Mouse (Mus musculus) midbrain, embryonic 16.5 days (tissue): ENCODE data around the gene Plppr3. TPM values are rescaled to one million over a fixed set of nuclear protein-coding genes. Genes with fewer than 3 reads are reported as not detected.

Source experiments
- ATAC-seq: fragments of 200-750 bp; cut with Nextera tagmentation; 2 replicates; pipeline ENCODE4 v1.8.0; 2017; ENCODE audit warnings: moderate TSS enrichment
- H3K27ac ChIP-seq: fragments of 300-500 bp; sonication (generic); 2 replicates; pipeline ENCODE4 v1.5.1; 2014; ENCODE audit warnings: mild to moderate bottlenecking, low read length, mixed read lengths
- H3K27me3 ChIP-seq: fragments of 300-500 bp; sonication (generic); 2 replicates; pipeline ENCODE4 v1.6.1; 2014; ENCODE audit warnings: low read depth, low read length, mixed read lengths; ENCODE audit not compliant: control insufficient read depth, insufficient read depth
- H3K36me3 ChIP-seq: fragments of 300-500 bp; sonication (generic); 2 replicates; pipeline ENCODE4 v1.6.1; 2014; ENCODE audit warnings: mild to moderate bottlenecking, low read length, moderate library complexity, mixed read lengths; ENCODE audit not compliant: control insufficient read depth, insufficient read depth
- H3K4me1 ChIP-seq: fragments of 300-500 bp; sonication (generic); 2 replicates; pipeline ENCODE4 v1.6.1; 2014; ENCODE audit warnings: mild to moderate bottlenecking, low read length, mixed read lengths; ENCODE audit not compliant: control insufficient read depth, insufficient read depth
- H3K4me2 ChIP-seq: fragments of 300-500 bp; sonication (generic); 2 replicates; pipeline ENCODE4 v1.6.1; 2014; ENCODE audit warnings: mild to moderate bottlenecking, low read length, mixed read lengths
- H3K4me3 ChIP-seq: fragments of 300-500 bp; sonication (generic); 2 replicates; pipeline ENCODE4 v1.5.1; 2014; ENCODE audit warnings: low read depth, mild to moderate bottlenecking, low read length, moderate library complexity, mixed read lengths
- H3K9ac ChIP-seq: fragments of 300-500 bp; sonication (generic); 2 replicates; pipeline ENCODE4 v1.6.1; 2014; ENCODE audit warnings: low read depth, low read length, mixed read lengths
- H3K9me3 ChIP-seq: fragments of 300-500 bp; sonication (generic); replicated peaks from 2 replicates; pipeline ENCODE4 v1.6.1; 2014; ENCODE audit warnings: mild to moderate bottlenecking, low read length, mixed read lengths; ENCODE audit not compliant: control insufficient read depth, poor library complexity, severe bottlenecking
- WGBS: fragments of 180-500 bp; shearing (Covaris S2); extraction: QIAGEN DNeasy Blood & Tissue Kit; methylation state at CpG from one replicate; pipeline ENCODE4 v1.1.7; 2014; 5-methylcytosine and 5-hydroxymethylcytosine counted together
- polyA plus RNA-seq: library from polyadenylated mRNA; unstranded; fragments of >200 nt; fragmentation: Nextera tagmentation; extraction: Ambion mirVana; gene quantifications from 2 replicates; pipeline ENCODE4 v1.2.1, GENCODE M21; 2015

Plppr3 gene
- polyA plus RNA-seq, 1 experiment from 2014 or later: 471 TPM

- H3K4me1 ChIP-seq: peaks cover 11% of the 10 kb centered on the region
- H3K27ac ChIP-seq: peak overlapping the region; percentile 40; the same call in 1 of the 2 replicates
- 1% methylated on average over 24 of the region's 24 CpGs for WGBS
- H3K36me3 ChIP-seq: no peaks in the 10 kb centered on the region
- H3K27me3 ChIP-seq: no peaks in the 10 kb centered on the region
- H3K9me3 ChIP-seq: no peaks in the 10 kb centered on the region
- peak overlapping the region; percentile 49 for H3K9ac ChIP-seq
- ATAC-seq: peak; percentile 80
- H3K4me2 ChIP-seq: peak overlapping the region; percentile 67
- peak overlapping the region; percentile 33 for H3K4me3 ChIP-seq
These were observed 33.5 kb downstream of the Plppr3 start for GRCm38 (mm10) chr10:79840644-79841551.

GRCm38 (mm10) chr10:79840091-79840490, 34.3 kb downstream of the Plppr3 start:
- ATAC-seq: no peak
- no peaks in the 10 kb centered on the region for H3K27me3 ChIP-seq
- peaks cover 11% of the 10 kb centered on the region for H3K4me1 ChIP-seq

GRCm38 (mm10) chr10:79838151-79838550, 36.3 kb downstream of the Plppr3 start:
- Histone ChIP-seq H3K27me3 (no peaks in the 10 kb centered on the region), H3K9ac (no peak overlapping the region), H3K27ac (no peak overlapping the region), H3K4me3 (no peak overlapping the region), H3K36me3 (no peaks in the 10 kb centered on the region), H3K4me2 (no peak overlapping the region), H3K9me3 (no peaks in the 10 kb centered on the region), H3K4me1 (peaks cover 11% of the 10 kb centered on the region)
- WGBS: 76% methylated on average over 2 of the region's 2 CpGs
- no peak for ATAC-seq

More at GRCm38 (mm10) chr10:79840091-79840490, 34.3 kb downstream of the Plppr3 start:
- Histone ChIP-seq H3K9ac (no peak overlapping the region), H3K4me3 (no peak overlapping the region), H3K27ac (0 out of 2 replicates have a peak overlapping the region, but pooled peaks have one; percentile 40), H3K4me2 (no peak overlapping the region; the same call in 1 of the 2 replicates), H3K36me3 (no peaks in the 10 kb centered on the region), H3K9me3 (no peaks in the 10 kb centered on the region)
- WGBS: 95% methylated on average over 3 of the region's 3 CpGs

GRCm38 (mm10) chr10:79836918-79837317, 37.5 kb downstream of the Plppr3 start:
- ATAC-seq: no peak
- Histone ChIP-seq H3K36me3 (no peaks in the 10 kb centered on the region), H3K4me2 (no peak overlapping the region), H3K9me3 (no peaks in the 10 kb centered on the region), H3K27me3 (no peaks in the 10 kb centered on the region), H3K4me1 (peaks cover 11% of the 10 kb centered on the region), H3K9ac (no peak overlapping the region), H3K4me3 (no peak overlapping the region), H3K27ac (no peak overlapping the region)
- WGBS: 94% methylated on average over 3 of the region's 3 CpGs

- 25% methylated on average over 9 of the region's 9 CpGs for WGBS
- H3K4me2 ChIP-seq: no peak overlapping the region
- H3K9ac ChIP-seq: no peak overlapping the region
- H3K36me3 ChIP-seq: no peaks in the 10 kb centered on the region
- no peaks in the 10 kb centered on the region for H3K27me3 ChIP-seq
- H3K27ac ChIP-seq: no peak overlapping the region
- no peaks in the 10 kb centered on the region for H3K9me3 ChIP-seq
- peak; percentile 58 for ATAC-seq
- H3K4me3 ChIP-seq: no peak overlapping the region
- H3K4me1 ChIP-seq: no peaks in the 10 kb centered on the region
These were observed 39.5 kb downstream of the Plppr3 start for GRCm38 (mm10) chr10:79834769-79835398.

- 76% methylated on average over 9 of the region's 9 CpGs for WGBS
- Histone ChIP-seq H3K4me2 (no peak overlapping the region), H3K9me3 (no peaks in the 10 kb centered on the region), H3K4me1 (no peaks in the 10 kb centered on the region), H3K27me3 (no peaks in the 10 kb centered on the region), H3K4me3 (no peak overlapping the region), H3K27ac (no peak overlapping the region), H3K36me3 (no peaks in the 10 kb centered on the region), H3K9ac (no peak overlapping the region)
- ATAC-seq: no peak
These were observed 41.6 kb downstream of the Plppr3 start for GRCm38 (mm10) chr10:79832786-79833181.

- Histone ChIP-seq H3K9me3 (0 out of 2 replicates have a peak, but pooled peaks cover 2% of the 10 kb centered on the region), H3K9ac (no peak overlapping the region), H3K4me2 (no peak overlapping the region), H3K27me3 (no peaks in the 10 kb centered on the region), H3K4me3 (no peak overlapping the region), H3K27ac (no peak overlapping the region), H3K4me1 (no peaks in the 10 kb centered on the region), H3K36me3 (no peaks in the 10 kb centered on the region)
- WGBS: 76% methylated on average over 7 of the region's 7 CpGs
- ATAC-seq: no peak
These were observed 42.2 kb downstream of the Plppr3 start for GRCm38 (mm10) chr10:79832026-79832785.

GRCm38 (mm10) chr10:79831583-79831982, 42.9 kb downstream of the Plppr3 start:
- H3K9ac ChIP-seq: no peak overlapping the region
- ATAC-seq: no peak
- 89% methylated on average over 3 of the region's 3 CpGs for WGBS
- H3K9me3 ChIP-seq: 0 out of 2 replicates have a peak, but pooled peaks cover 2% of the 10 kb centered on the region
- H3K27me3 ChIP-seq: no peaks in the 10 kb centered on the region
- no peak overlapping the region for H3K4me3 ChIP-seq
- H3K27ac ChIP-seq: no peak overlapping the region
- H3K36me3 ChIP-seq: no peaks in the 10 kb centered on the region
- no peaks in the 10 kb centered on the region for H3K4me1 ChIP-seq
- H3K4me2 ChIP-seq: no peak overlapping the region
